Mouse (Mus musculus) C2C12 (cell line): Measurements from ENCODE around the gene Zc3h10. TPM values are rescaled to one million over a fixed set of nuclear protein-coding genes. Genes with fewer than 3 reads are reported as not detected.

Source experiments
- H3K27me3 ChIP-seq: one replicate; pipeline ENCODE4 v1.6.1; 2011; ENCODE audit not compliant: control insufficient read depth, insufficient read depth, insufficient read length
- H3K36me3 ChIP-seq: one replicate; pipeline ENCODE4 v1.6.1; 2011; ENCODE audit not compliant: control insufficient read depth, insufficient read depth
- H3K4me3 ChIP-seq: one replicate; pipeline ENCODE4 v1.5.1; 2011; ENCODE audit warnings: mild to moderate bottlenecking, control low read depth; ENCODE audit not compliant: poor library complexity, insufficient read depth, severe bottlenecking
- H3K79me2 ChIP-seq: one replicate; pipeline ENCODE4 v1.6.1; 2011; ENCODE audit not compliant: control insufficient read depth, insufficient read depth
- H3K79me3 ChIP-seq: one replicate; pipeline ENCODE4 v1.6.1; 2011; ENCODE audit warnings: low read depth, control low read depth
- H3ac ChIP-seq: one replicate; pipeline ENCODE3; 2011; ENCODE audit warnings: low read depth; ENCODE audit not compliant: control insufficient read depth, insufficient read length
- CEBPB ChIP-seq: IDR thresholded peaks from one replicate; pipeline ENCODE4 v1.6.1; 2011; ENCODE audit warnings: low read depth, mild to moderate bottlenecking, control low read depth, moderate library complexity
- CTCF ChIP-seq: IDR thresholded peaks from one replicate; pipeline ENCODE4 v1.5.1; 2011; ENCODE audit not compliant: control insufficient read depth, insufficient read depth, insufficient read length
- FOSL1 ChIP-seq: IDR thresholded peaks from one replicate; pipeline ENCODE4 v1.8.0; 2011; ENCODE audit warnings: mild to moderate bottlenecking, low read length; ENCODE audit not compliant: poor library complexity, insufficient read depth, severe bottlenecking
- MAX ChIP-seq: IDR thresholded peaks from one replicate; pipeline ENCODE4 v1.6.1; 2011; ENCODE audit warnings: mild to moderate bottlenecking, control low read depth
- MYOD1 ChIP-seq: IDR thresholded peaks from one replicate; pipeline ENCODE4 v1.6.1; 2011; ENCODE audit warnings: low read depth; ENCODE audit not compliant: control insufficient read depth, insufficient read length
- MYOG ChIP-seq: IDR thresholded peaks from one replicate; pipeline ENCODE4 v1.6.1; 2011; ENCODE audit not compliant: control insufficient read depth, insufficient read length; ENCODE audit errors: extremely low read depth
- USF1 ChIP-seq: IDR thresholded peaks from one replicate; pipeline ENCODE4 v1.6.1; 2011; ENCODE audit warnings: low read depth, mild to moderate bottlenecking, control low read depth, moderate library complexity
- polyA plus RNA-seq: library from polyadenylated mRNA; unstranded; fragments of >200 nt; fragmentation: generic; extraction: Trizol; gene quantifications from one replicate; pipeline ENCODE4 v1.2.1, GENCODE M21; 2012; ENCODE audit warnings: missing spikeins

Zc3h10 gene
- polyA plus RNA-seq, 1 experiment, result 13.0 TPM

DNA sequence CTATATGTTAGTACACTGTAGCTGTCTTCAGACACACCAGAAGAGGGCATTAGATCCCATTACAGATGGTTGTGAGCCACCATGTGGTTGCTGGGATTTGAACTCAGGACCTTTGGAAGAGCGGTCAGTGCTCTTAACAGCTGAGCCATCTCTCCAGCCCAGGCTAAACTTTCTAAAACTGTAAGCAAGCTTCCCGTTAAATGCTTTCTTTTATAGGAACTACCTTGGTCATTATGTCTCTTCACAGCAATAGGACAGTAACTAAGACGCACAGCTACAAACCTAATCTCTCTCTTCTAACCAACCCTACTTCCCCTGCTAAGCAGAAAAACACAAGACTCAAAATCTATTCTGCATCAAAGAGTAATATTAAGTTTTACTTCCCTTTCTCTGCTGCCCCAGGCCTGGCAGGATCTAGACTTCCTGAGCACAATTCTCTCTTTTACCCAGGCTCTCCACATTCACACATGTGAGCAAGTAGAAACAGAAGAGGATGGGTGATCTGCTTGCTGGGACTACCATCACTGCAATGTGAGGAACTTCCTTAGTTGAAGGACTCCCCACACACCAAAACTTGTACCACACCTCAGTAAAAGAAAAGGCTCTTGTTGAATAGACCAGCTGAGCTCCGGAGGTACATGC, 11.8 kb downstream of the Zc3h10 start:
- no peaks in the 10 kb centered on the region for H3K79me2 ChIP-seq
- no peaks in the 10 kb centered on the region for H3K36me3 ChIP-seq
- peak overlapping the region; percentile 37 for H3ac ChIP-seq
- TF ChIP-seq MAX (no peak), CTCF (no peak), CEBPB (no peak), USF1 (no peak), MYOG (no peak), MYOD1 (no peak), FOSL1 (no peak)
- H3K79me3 ChIP-seq, result no peaks in the 10 kb centered on the region
- H3K4me3 ChIP-seq, result no peak overlapping the region
- no peaks in the 10 kb centered on the region for H3K27me3 ChIP-seq

DNA sequence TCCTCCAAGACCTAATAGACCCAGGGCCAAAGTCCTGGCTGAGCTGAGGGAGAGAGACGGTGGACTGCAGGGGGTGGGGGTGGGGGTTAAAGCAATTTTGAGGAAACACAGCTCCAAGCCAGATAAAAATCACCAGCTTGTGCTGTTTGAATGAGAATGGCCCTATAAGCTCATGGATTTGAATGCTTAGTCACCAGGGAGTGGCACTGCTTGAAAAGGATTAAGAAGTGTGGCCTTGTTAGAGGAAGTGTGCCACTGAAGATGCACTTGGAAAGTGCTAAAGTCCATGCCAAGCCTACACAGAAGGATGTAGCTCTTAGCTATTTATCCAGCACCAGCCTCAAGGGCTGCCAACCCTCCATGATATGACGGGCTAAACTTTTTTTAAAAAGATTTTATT, 12.4 kb downstream of the Zc3h10 start:
- no peaks in the 10 kb centered on the region for H3K79me2 ChIP-seq
- H3K36me3 ChIP-seq, result no peaks in the 10 kb centered on the region
- no peak overlapping the region for H3ac ChIP-seq
- TF ChIP-seq MYOG (no peak), MYOD1 (no peak), FOSL1 (no peak), CTCF (no peak), MAX (no peak), USF1 (no peak), CEBPB (no peak)
- H3K4me3 ChIP-seq, result no peak overlapping the region
- H3K79me3 ChIP-seq, result no peaks in the 10 kb centered on the region
- no peaks in the 10 kb centered on the region for H3K27me3 ChIP-seq

DNA sequence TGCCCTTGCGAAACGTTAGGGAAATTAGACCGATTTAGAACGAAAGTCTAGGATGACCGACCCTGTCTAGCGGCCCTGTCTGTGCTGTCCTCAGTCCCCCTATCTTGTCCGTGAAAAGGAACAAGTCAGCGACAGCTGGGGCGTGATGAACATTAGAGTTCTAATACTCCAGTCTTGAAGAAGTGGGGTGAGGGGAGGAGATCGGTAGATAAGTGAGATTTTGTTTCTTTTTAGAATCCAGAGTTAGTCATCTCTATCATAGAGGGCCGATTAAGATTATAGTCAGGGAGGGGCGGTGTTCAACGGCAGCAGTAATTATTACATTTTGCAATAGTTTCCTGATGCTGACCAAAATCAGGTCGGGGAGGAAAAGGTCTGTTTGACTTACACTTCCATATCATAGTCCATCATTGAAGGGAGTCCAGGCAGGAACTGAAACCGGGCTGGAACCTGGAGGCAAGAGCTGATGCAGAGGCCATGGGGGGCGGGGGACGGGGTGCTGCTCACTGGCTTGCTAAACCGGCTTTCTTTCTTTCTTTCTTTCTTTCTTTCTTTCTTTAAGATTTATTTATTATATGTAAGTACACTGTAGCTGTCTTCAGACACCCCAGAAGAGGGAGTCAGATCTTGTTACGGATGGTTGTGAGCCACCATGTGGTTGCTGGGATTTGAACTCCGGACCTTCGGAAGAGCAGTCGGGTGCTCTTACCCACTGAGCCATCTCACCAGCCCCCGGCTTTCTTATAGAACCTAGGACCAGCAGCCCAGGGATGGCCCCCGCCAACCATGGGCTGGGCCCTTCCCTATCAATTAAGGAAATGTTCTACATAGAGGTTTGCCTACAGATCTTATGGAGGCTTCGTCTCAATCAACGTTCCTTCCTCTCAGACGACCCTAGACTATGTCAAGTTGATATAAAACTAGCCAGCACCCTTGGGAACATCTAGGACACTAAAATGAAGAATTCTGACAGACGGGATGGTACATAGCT, 20.9 kb downstream of the Zc3h10 start:
- no peak for TF ChIP-seq CTCF
- TF ChIP-seq MAX, result no peak
- TF ChIP-seq FOSL1, result no peak
- no peak for TF ChIP-seq MYOD1
- TF ChIP-seq MYOG, result no peak
- peaks cover 5% of the 10 kb centered on the region for H3K79me3 ChIP-seq
- peaks cover 33% of the 10 kb centered on the region for H3K79me2 ChIP-seq
- peaks cover 12% of the 10 kb centered on the region for H3K36me3 ChIP-seq
- H3K27me3 ChIP-seq, result no peaks in the 10 kb centered on the region
- H3ac ChIP-seq, result peak overlapping the region; percentile 57
- H3K4me3 ChIP-seq, result peak overlapping the region; percentile 28

DNA sequence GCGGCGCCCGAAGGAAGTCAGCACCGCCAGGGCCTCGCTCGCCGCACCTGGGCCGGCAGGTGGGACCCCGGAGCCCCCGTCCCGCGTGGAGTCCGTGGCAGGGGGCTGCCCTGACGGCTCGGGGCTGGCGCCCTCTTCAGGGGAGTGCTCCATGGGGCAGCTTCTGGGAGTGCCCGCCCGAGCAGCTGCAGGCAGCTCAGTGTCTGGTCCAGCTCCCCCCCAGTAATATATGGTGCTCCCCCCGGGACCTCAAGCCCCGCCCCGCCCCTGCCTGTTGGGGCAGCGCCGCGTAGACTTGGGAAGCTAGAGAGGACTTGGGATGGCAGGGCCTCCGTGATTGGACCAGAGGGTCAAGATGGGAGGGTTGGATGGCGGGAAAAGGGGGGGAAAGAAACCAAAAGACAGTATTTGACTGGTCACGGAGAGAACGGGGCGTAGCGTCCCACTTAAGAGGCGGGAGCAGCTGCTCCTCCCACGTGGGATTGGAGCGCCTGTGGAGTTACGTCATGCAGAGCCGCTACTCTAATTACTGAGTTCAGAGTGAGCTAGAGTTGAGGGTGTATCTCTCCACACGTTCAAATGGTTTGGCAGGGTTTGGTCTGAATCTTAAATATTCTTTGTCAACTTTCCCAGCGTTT, 21.8 kb downstream of the Zc3h10 start, which contains the start of gene Esyt1:
Gene Esyt1, minus strand, starts transcription at position 201 of the 638 bp plus-strand sequence.
- H3K4me3 ChIP-seq, result peak within 1 kb of the TSS; percentile 78
- TF ChIP-seq CTCF, result peak; percentile 48
- no peak for TF ChIP-seq MYOG
- no peak for TF ChIP-seq FOSL1
- TF ChIP-seq CEBPB, result no peak
- TF ChIP-seq MAX, result peak; percentile 78
- peak; percentile 67 for TF ChIP-seq USF1
- peak; percentile 50 for TF ChIP-seq MYOD1
- peaks cover 33% of the 10 kb centered on the region for H3K79me2 ChIP-seq
- no peaks in the 10 kb centered on the region for H3K27me3 ChIP-seq
- peak within 1 kb of the TSS; percentile 85 for H3ac ChIP-seq
- peaks cover 21% of the 10 kb centered on the region for H3K36me3 ChIP-seq
- peaks cover 5% of the 10 kb centered on the region for H3K79me3 ChIP-seq

DNA sequence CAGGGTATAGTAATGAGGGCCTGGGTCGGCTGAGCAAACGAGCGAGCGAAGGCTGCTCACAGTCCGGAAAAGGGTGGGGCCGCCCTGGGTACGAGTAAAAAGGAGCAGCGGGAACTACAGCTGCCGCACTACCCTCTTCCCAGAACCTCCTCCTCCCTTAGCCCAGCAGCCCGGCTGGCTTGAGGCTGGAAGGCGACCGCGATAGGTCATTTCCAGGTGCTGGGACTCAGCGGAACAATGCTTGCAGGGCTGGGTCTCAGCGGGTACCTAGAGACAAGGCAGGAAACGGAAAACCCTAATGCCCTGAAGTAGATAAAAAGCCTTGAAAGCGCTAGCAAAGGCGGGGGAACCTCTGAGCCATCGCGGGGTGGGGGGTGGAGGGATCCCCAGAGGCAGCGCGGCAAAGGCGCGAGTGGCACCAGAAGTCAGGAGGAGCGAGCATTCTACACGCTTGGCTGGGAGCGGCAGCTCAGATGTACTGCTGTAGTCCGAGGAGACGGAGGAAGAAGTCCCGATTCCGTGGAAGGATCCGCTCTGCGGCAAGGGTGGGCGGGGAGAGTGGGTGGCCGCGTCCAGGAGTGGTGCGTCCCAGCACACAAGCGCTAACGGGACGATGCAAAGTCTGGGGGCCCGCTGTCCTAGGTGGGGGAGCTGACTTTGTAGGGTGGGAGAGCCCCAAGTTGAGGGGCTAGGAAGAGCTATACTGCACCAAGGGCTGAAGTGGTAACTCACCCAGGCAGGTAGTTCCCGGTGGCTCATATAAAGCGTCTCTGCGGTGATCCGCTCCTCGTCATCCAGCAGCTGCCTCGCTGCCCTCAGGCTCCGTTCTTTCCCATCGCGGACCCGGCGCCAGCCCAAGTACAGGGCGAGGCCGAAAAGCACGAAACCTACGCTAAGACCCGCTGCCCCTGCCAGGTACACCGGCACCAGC, 22.6 kb downstream of the Zc3h10 start:
- no peaks in the 10 kb centered on the region for H3K27me3 ChIP-seq
- TF ChIP-seq USF1 (no peak), MAX (peak; percentile 9)
- peak overlapping the region; percentile 78 for H3K4me3 ChIP-seq
- peak overlapping the region; percentile 85 for H3ac ChIP-seq
- peaks cover 5% of the 10 kb centered on the region for H3K79me3 ChIP-seq
- peaks cover 33% of the 10 kb centered on the region for H3K79me2 ChIP-seq
- peaks cover 29% of the 10 kb centered on the region for H3K36me3 ChIP-seq
